Mouse (Mus musculus): Measurements from ENCODE around the gene Gipc2.

DNA sequence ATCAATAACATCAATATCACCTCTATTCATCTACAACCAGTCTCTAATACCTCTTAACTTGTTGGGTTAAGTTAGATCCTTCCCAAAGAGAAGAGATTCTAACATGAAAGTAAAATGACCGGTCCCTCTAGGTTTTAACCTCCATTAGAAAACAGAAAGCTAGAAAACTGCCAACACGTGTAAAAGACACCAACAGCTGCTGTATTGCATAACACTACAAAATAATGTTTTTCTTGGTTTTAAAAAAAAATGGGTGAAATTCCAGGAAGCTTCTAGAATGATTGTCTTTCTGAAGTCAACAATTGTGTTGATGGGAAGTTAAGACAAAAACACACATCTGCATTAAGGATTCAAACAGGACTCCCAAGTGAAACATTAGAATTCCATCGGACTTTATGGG is 119.1 kb downstream of the Gipc2 start:
- TF ChIP-seq CTCF (IDR thresholded peaks at IDR 0.05; ENCODE audit: low read depth, low read length) (no peak), GATA2 (IDR thresholded peaks at IDR 0.05; ENCODE audit: borderline replicate concordance, low read depth, low read length) (no peak), GATA1 (IDR thresholded peaks at IDR 0.05; ENCODE audit: borderline replicate concordance, low read length) (no peak)

Data from G1E (cell line).